Mouse (Mus musculus) hindbrain, embryonic 10.5 days (tissue): ENCODE measurements around the gene Ocrl. TPM values are rescaled to one million over a fixed set of nuclear protein-coding genes. Genes with fewer than 3 reads are reported as not detected.

ENCODE experiments used
- DNase-seq: peaks from one replicate; pipeline ENCODE4 v3.0.0-alpha.2; 2017; ENCODE audit warnings: low spot score
- H3K27ac ChIP-seq: fragments of 300-500 bp; sonication (generic); 2 replicates; pipeline ENCODE4 v1.5.1; 2016; ENCODE audit warnings: mild to moderate bottlenecking, moderate library complexity
- H3K27me3 ChIP-seq: fragments of 300-500 bp; sonication (generic); 2 replicates; pipeline ENCODE4 v1.6.1; 2016; ENCODE audit warnings: mild to moderate bottlenecking; ENCODE audit not compliant: poor library complexity, insufficient read depth, severe bottlenecking
- H3K36me3 ChIP-seq: fragments of 300-500 bp; sonication (generic); 2 replicates; pipeline ENCODE4 v1.6.1; 2016; ENCODE audit warnings: mild to moderate bottlenecking, moderate library complexity
- H3K4me1 ChIP-seq: fragments of 300-500 bp; sonication (generic); replicated peaks from 2 replicates; pipeline ENCODE4 v1.6.1; 2016; ENCODE audit warnings: mild to moderate bottlenecking
- H3K4me3 ChIP-seq: fragments of 300-500 bp; sonication (generic); 2 replicates; pipeline ENCODE4 v1.5.1; 2016; ENCODE audit warnings: mild to moderate bottlenecking, moderate library complexity
- H3K9me3 ChIP-seq: fragments of 300-500 bp; sonication (generic); 2 replicates; pipeline ENCODE4 v1.6.1; 2016; ENCODE audit warnings: mild to moderate bottlenecking, moderate library complexity
- WGBS: fragments of 180-500 bp; shearing (Covaris S2); methylation state at CpG from one replicate; pipeline ENCODE4 v1.1.7; 2016; 5-methylcytosine and 5-hydroxymethylcytosine counted together
- polyA plus RNA-seq: library from polyadenylated mRNA; unstranded; fragments of >200 nt; fragmentation: Nextera tagmentation; extraction: Ambion mirVana; gene quantifications from 2 replicates; pipeline ENCODE4 v1.2.1, GENCODE M21; 2016

The Ocrl gene
- polyA plus RNA-seq, 1 experiment from 2014 or later, result 16.5 TPM

DNA sequence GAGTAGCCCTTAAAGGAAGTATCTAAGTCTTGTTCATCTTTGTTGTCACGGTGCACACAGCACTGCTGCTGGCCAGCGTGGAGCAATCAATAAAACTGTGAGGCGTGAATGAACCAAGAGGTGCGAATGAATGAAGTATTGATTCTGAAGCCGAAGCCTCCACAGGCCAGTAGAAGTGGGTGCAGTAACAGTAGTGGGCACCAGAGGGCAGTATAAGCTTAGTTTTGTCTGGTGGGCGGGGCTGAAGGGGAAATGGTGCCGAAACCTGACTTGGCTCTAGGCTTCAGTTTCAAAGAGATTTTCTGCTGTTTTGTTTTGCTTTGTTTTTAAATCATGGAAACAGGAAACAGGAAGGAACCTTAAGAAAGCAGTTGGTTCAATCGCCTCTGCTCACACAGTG, 80.4 kb downstream of the Ocrl start:
- Histone ChIP-seq H3K36me3 (no peaks in the 10 kb centered on the region), H3K4me3 (no peak overlapping the region), H3K4me1 (no peaks in the 10 kb centered on the region), H3K27ac (no peak overlapping the region), H3K9me3 (no peaks in the 10 kb centered on the region), H3K27me3 (peaks cover 9% of the 10 kb centered on the region; the same call in 1 of the 2 replicates)
- DNase-seq, result peak; percentile 72
- 20% methylated on average over 8 of the region's 8 CpGs for WGBS

DNA sequence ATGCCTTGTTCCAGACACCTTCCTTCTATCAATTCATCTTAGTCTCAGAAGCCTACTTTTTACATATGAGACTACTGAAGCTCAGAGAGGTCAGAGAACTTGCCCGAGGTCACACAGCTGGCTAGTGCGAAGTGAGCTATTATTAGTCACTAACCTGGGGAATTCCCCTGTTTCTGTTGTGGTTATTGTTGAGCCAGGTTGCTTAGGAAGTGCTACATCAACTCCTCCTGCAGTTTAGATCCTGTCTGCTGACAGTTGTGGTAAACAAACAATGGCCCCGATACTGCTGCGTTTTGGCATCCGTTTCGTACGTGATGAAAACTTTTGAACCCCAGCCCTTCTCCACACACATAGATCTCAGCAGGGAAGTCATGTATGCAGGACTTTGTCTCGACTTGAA, 86.2 kb downstream of the Ocrl start:
- 86% methylated on average over 8 of the region's 8 CpGs for WGBS
- no peak overlapping the region for H3K27ac ChIP-seq
- no peaks in the 10 kb centered on the region for H3K36me3 ChIP-seq
- DNase-seq, result no peak
- H3K9me3 ChIP-seq, result no peaks in the 10 kb centered on the region
- H3K4me3 ChIP-seq, result no peak overlapping the region
- H3K4me1 ChIP-seq, result no peaks in the 10 kb centered on the region
- peaks cover 6% of the 10 kb centered on the region; the same call in 1 of the 2 replicates for H3K27me3 ChIP-seq

DNA sequence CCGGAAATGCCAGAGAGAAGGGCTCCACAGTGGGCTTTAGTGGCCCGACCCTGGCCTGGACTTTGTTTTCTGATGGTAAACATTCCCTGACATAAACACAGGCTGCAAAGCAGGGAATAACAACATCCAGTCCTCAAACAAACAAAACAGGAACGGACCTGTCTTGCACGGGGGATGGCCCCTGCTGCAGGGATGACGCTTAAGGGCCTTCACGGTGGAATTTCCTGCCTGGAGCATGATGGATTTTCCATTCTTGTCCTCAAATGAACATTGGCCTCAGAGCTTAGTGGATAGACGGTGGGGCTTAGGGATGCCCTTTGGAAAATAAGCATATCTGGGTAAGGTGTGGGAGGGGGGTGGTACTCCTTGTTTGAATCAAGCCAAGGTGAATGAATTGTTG, 89.0 kb downstream of the Ocrl start:
- WGBS, result 79% methylated on average over 7 of the region's 7 CpGs
- no peaks in the 10 kb centered on the region for H3K9me3 ChIP-seq
- H3K36me3 ChIP-seq, result no peaks in the 10 kb centered on the region
- peaks cover 2% of the 10 kb centered on the region; the same call in 1 of the 2 replicates for H3K4me1 ChIP-seq
- H3K27ac ChIP-seq, result no peak overlapping the region
- H3K4me3 ChIP-seq, result no peak overlapping the region
- no peak for DNase-seq
- no peaks in the 10 kb centered on the region for H3K27me3 ChIP-seq

DNA sequence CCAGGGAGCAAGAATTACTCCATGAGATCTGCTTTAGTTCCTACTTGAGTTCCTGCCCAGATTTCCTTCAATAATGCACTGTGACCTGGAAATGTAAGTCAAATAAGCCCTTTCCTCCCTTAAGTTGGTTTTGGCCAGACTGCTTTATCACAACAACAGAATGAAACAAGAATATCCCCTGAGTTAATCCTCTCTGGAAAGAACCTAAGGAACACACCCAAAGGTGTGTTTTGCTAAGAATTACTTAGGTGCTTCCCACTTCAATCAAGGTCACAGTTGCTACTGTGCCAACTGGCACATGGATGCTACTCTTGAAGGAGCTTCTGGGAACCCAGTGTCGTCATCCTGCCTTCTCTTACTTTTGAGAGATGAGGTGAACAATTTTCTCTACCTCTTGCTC, 92.6 kb downstream of the Ocrl start:
- Histone ChIP-seq H3K36me3 (no peaks in the 10 kb centered on the region), H3K9me3 (0 out of 2 replicates have a peak, but pooled peaks cover 3% of the 10 kb centered on the region), H3K27ac (no peak overlapping the region), H3K27me3 (no peaks in the 10 kb centered on the region), H3K4me1 (peaks cover 6% of the 10 kb centered on the region; the same call in 1 of the 2 replicates), H3K4me3 (no peak overlapping the region)
- DNase-seq, result no peak
- WGBS, result 90% methylated on average over 1 of the region's 1 CpGs

DNA sequence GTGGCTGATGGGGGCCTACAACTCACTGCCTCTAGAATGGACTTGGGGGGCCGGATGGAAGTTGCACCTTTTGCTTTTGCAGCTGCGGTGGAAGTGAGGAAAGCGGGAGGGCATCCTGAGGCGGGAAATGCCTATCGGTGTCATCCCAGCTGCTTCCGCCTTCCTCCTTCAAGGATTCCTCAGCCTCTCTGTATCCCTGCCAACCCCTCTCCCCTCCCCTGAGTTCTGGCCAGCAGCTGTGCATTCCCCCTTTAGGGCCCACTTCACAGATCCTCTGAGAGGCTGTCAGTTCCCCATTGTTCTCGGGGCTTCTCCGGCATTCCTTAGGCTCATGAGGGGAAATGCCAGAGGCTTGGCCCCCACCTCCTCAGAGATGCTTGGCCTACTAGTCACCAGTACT, 93.9 kb downstream of the Ocrl start:
- Histone ChIP-seq H3K4me1 (peaks cover 6% of the 10 kb centered on the region; the same call in 1 of the 2 replicates), H3K27me3 (no peaks in the 10 kb centered on the region), H3K9me3 (0 out of 2 replicates have a peak, but pooled peaks cover 3% of the 10 kb centered on the region), H3K4me3 (no peak overlapping the region), H3K27ac (no peak overlapping the region), H3K36me3 (no peaks in the 10 kb centered on the region)
- WGBS, result 61% methylated on average over 8 of the region's 8 CpGs
- peak; percentile 23 for DNase-seq

DNA sequence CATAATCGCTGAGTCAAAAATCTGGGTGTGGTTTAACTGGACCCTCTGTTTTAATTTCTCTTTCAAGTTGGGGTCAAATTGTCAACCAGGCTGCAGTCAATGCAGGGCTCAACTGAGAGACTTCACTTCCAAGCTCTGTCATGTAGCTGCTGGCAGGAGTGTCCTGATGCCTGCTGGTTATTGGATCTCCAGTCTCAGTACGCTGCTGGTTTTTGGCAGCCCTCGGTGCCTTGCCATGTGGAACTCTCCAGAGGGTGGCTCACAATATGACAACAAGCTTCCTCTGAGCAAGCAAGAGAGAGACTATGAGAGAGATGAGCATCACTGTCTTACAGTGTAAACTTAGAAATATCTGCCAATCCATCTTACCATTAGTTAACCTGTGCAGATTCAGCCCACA, 99.5 kb downstream of the Ocrl start:
- no peak overlapping the region for H3K4me3 ChIP-seq
- no peaks in the 10 kb centered on the region for H3K36me3 ChIP-seq
- WGBS, result 92% methylated on average over 3 of the region's 3 CpGs
- DNase-seq, result no peak
- peaks cover 22% of the 10 kb centered on the region for H3K27me3 ChIP-seq
- H3K9me3 ChIP-seq, result 0 out of 2 replicates have a peak, but pooled peaks cover 3% of the 10 kb centered on the region
- H3K27ac ChIP-seq, result no peak overlapping the region
- peaks cover 11% of the 10 kb centered on the region; the same call in 1 of the 2 replicates for H3K4me1 ChIP-seq

Other genes starting within 250 kb of the Ocrl start
- 14.0 and 16.2 TPM in 2 replicates for gene Smarca1, start 19.4 kb upstream of the Ocrl start, polyA plus RNA-seq
- gene Apln, start 122.5 kb downstream of the Ocrl start, polyA plus RNA-seq, result 3.7 and 3.8 TPM in 2 replicates
- gene Xpnpep2, start 196.3 kb downstream of the Ocrl start, polyA plus RNA-seq, result 1.3 and 1.4 TPM in 2 replicates
- gene Sash3, start 234.0 kb downstream of the Ocrl start, polyA plus RNA-seq, result 1.1 and 1.9 TPM in 2 replicates